Mouse (Mus musculus): ENCODE measurements around the gene Tenm4. TPM values are rescaled to one million over a fixed set of nuclear protein-coding genes. Genes with fewer than 3 reads are reported as not detected.

Tenm4 gene
- total and polyA plus RNA-seq, 3 experiments: 9.2 to 15.2 TPM; not detected in 1

- TF ChIP-seq SMC3 (IDR thresholded peaks at IDR 0.05; ENCODE audit: low read depth, low read length): peak; percentile 76
- TF ChIP-seq ZNF384 (IDR thresholded peaks at IDR 0.05; ENCODE audit: low read depth, low read length): no peak
These were observed 607.5 kb downstream of the Tenm4 start (continued) for GRCm38 (mm10) chr7:96778601-96778969.

- H3K79me2 ChIP-seq (ENCODE audit: control insufficient read depth, insufficient read depth, low read length, poor library complexity): no peaks in the 10 kb centered on the region
- 0 out of 2 replicates have a peak overlapping the region, but pooled peaks have one; percentile 7 for H3K9ac ChIP-seq (ENCODE audit: control insufficient read depth, low read depth, low read length, poor library complexity, severe bottlenecking)
- peaks cover 21 to 47% of the 10 kb centered on the region in 2 experiments for H3K4me1 ChIP-seq (ENCODE audit: control insufficient read depth in 1 of 2, insufficient read depth in 2 of 2, low read length in 2 of 2)
- DNase-seq (ENCODE audit: low read depth, low spot score): peak; percentile 44
- no peaks in the 10 kb centered on the region for H3K27me3 ChIP-seq (ENCODE audit: control insufficient read depth in 1 of 2, insufficient read depth in 2 of 2, low read length in 2 of 2)
- no peak for TF ChIP-seq ETS1 (IDR thresholded peaks at IDR 0.05; ENCODE audit: low read depth, low read length)
- no peak for TF ChIP-seq E2F4 (IDR thresholded peaks at IDR 0.05; ENCODE audit: borderline replicate concordance, low read depth, low read length)
- no peak for TF ChIP-seq POLR2AphosphoS5 (IDR thresholded peaks at IDR 0.05; ENCODE audit: borderline replicate concordance, low read depth, low read length)
- TF ChIP-seq ZKSCAN1 (IDR thresholded peaks at IDR 0.05; ENCODE audit: low read depth, low read length): no peak
- no peak for TF ChIP-seq UBTF (IDR thresholded peaks at IDR 0.05; ENCODE audit: borderline replicate concordance, insufficient read depth, low read depth, low read length)
- no peak for TF ChIP-seq GABPA (IDR thresholded peaks at IDR 0.05; ENCODE audit: low read depth, low read length)
- TF ChIP-seq ELF1 (IDR thresholded peaks at IDR 0.05; ENCODE audit: low read depth, low read length): no peak
- TF ChIP-seq TAL1 (IDR thresholded peaks at IDR 0.05; ENCODE audit: low read length): no peak
- no peak for TF ChIP-seq SIN3A (IDR thresholded peaks at IDR 0.05; ENCODE audit: low read length)
- peak overlapping the region; percentile 84 for H3K27ac ChIP-seq (ENCODE audit: control insufficient read depth, low read depth, low read length)
- H3K36me3 ChIP-seq (ENCODE audit: control insufficient read depth in 1 of 2, insufficient read depth in 2 of 2, low read length in 2 of 2): peaks cover 0 to 36% of the 10 kb centered on the region in 2 experiments; a peak in 2 of 4 replicates
- no peak overlapping the region for H3K4me3 ChIP-seq (ENCODE audit: control insufficient read depth in 1 of 2, insufficient read depth in 1 of 2, low read depth in 2 of 2, low read length in 2 of 2)
- H3K9me3 ChIP-seq (replicated peaks; ENCODE audit: insufficient read depth, low read length): no peaks in the 10 kb centered on the region
These were observed 609.5 kb downstream of the Tenm4 start for GRCm38 (mm10) chr7:96780556-96780955.

GRCm38 (mm10) chr7:96781068-96781467 is 610.0 kb downstream of the Tenm4 start:
- H3K36me3 ChIP-seq (ENCODE audit: control insufficient read depth in 1 of 2, insufficient read depth in 2 of 2, low read length in 2 of 2): peaks cover 0 to 36% of the 10 kb centered on the region in 2 experiments; a peak in 2 of 4 replicates
- H3K27ac ChIP-seq (ENCODE audit: control insufficient read depth, low read depth, low read length): peak overlapping the region; percentile 93
- peak overlapping the region; percentile 7; the same call in 1 of the 2 replicates for H3K9ac ChIP-seq (ENCODE audit: control insufficient read depth, low read depth, low read length, poor library complexity, severe bottlenecking)
- H3K27me3 ChIP-seq (ENCODE audit: control insufficient read depth in 1 of 2, insufficient read depth in 2 of 2, low read length in 2 of 2): no peaks in the 10 kb centered on the region
- H3K4me1 ChIP-seq (ENCODE audit: control insufficient read depth in 1 of 2, insufficient read depth in 2 of 2, low read length in 2 of 2): peaks cover 21 to 47% of the 10 kb centered on the region in 2 experiments
- H3K79me2 ChIP-seq (ENCODE audit: control insufficient read depth, insufficient read depth, low read length, poor library complexity): no peaks in the 10 kb centered on the region
- DNase-seq (ENCODE audit: low read depth, low spot score): peak; percentile 89
- H3K9me3 ChIP-seq (replicated peaks; ENCODE audit: insufficient read depth, low read length): no peaks in the 10 kb centered on the region
- no peak overlapping the region for H3K4me3 ChIP-seq (ENCODE audit: control insufficient read depth in 1 of 2, insufficient read depth in 1 of 2, low read depth in 2 of 2, low read length in 2 of 2)
- peak; percentile 66; the same call in 1 of the 2 replicates for TF ChIP-seq BHLHE40 (IDR thresholded peaks at IDR 0.05; ENCODE audit: borderline replicate concordance, low read depth, low read length)
- TF ChIP-seq TAL1 (IDR thresholded peaks at IDR 0.05; ENCODE audit: low read length): peak; percentile 93
- peak; percentile 65; the same call in 1 of the 2 replicates for TF ChIP-seq RCOR1 (IDR thresholded peaks at IDR 0.05; ENCODE audit: low read depth, low read length)
- TF ChIP-seq ZKSCAN1 (IDR thresholded peaks at IDR 0.05; ENCODE audit: low read depth, low read length): no peak
- no peak; the same call in 1 of the 2 replicates for TF ChIP-seq ZMIZ1 (IDR thresholded peaks at IDR 0.05; ENCODE audit: low read depth, low read length)
- TF ChIP-seq MYB (IDR thresholded peaks at IDR 0.05; ENCODE audit: low read depth, low read length): no peak
- TF ChIP-seq MAX (IDR thresholded peaks at IDR 0.05; ENCODE audit: low read length): 0 out of 2 replicates have a peak, but pooled peaks have one; percentile 25
- TF ChIP-seq ETS1 (IDR thresholded peaks at IDR 0.05; ENCODE audit: low read depth, low read length): peak; percentile 90
- no peak for TF ChIP-seq UBTF (IDR thresholded peaks at IDR 0.05; ENCODE audit: borderline replicate concordance, insufficient read depth, low read depth, low read length)
- peak; percentile 98 for TF ChIP-seq GATA1 (IDR thresholded peaks at IDR 0.05; ENCODE audit: low read depth, low read length)
- TF ChIP-seq HCFC1 (IDR thresholded peaks at IDR 0.05; ENCODE audit: low read depth, low read length): 0 out of 2 replicates have a peak, but pooled peaks have one; percentile 17
- TF ChIP-seq USF2 (IDR thresholded peaks at IDR 0.05; ENCODE audit: borderline replicate concordance in 1 of 2, insufficient read depth in 1 of 2, low read depth in 1 of 2, low read length in 2 of 2): no peak
- TF ChIP-seq POLR2AphosphoS2 (IDR thresholded peaks at IDR 0.05; ENCODE audit: low read length): no peak
- TF ChIP-seq MAZ (IDR thresholded peaks at IDR 0.05; ENCODE audit: low read depth, low read length): no peak
- TF ChIP-seq NELFE (IDR thresholded peaks at IDR 0.05; ENCODE audit: low read depth, low read length): no peak
- TF ChIP-seq CTCF (IDR thresholded peaks at IDR 0.05 in 2 of 3, conservative IDR thresholded peaks at IDR 0.05 in 1 of 3; ENCODE audit: control insufficient read depth in 1 of 3, insufficient read depth in 1 of 3, low read depth in 2 of 3, low read length in 3 of 3, poor library complexity in 1 of 3, severe bottlenecking in 1 of 3): no peak
- no peak for TF ChIP-seq USF1 (IDR thresholded peaks at IDR 0.05; ENCODE audit: low read depth, low read length)
- peak; percentile 76 for TF ChIP-seq MYC (IDR thresholded peaks at IDR 0.05; ENCODE audit: low read depth, low read length)
- peak; percentile 98 for TF ChIP-seq TCF12 (IDR thresholded peaks at IDR 0.05; ENCODE audit: low read depth, low read length)
- peak; percentile 57; the same call in 1 of the 2 replicates for TF ChIP-seq MXI1 (IDR thresholded peaks at IDR 0.05; ENCODE audit: low read depth, low read length)
- no peak; the same call in 1 of the 2 replicates for TF ChIP-seq MAFK (IDR thresholded peaks at IDR 0.05; ENCODE audit: borderline replicate concordance, low read depth, low read length)
- TF ChIP-seq RAD21 (IDR thresholded peaks at IDR 0.05; ENCODE audit: low read depth, low read length): no peak
